Mouse (Mus musculus) limb, embryonic 15.5 days (tissue): ENCODE data around the gene Ywhah. TPM values are rescaled to one million over a fixed set of nuclear protein-coding genes. Genes with fewer than 3 reads are reported as not detected.

ENCODE experiments used
- ATAC-seq: fragments of 200-750 bp; cut with Nextera tagmentation; 2 replicates; pipeline ENCODE4 v1.8.0; 2017; ENCODE audit warnings: low read depth, moderate TSS enrichment; ENCODE audit not compliant: insufficient number of reproducible peaks, low FRiP score, low TSS enrichment
- H3K27ac ChIP-seq: fragments of 300-500 bp; sonication (generic); 2 replicates; pipeline ENCODE4 v1.5.1; 2015; ENCODE audit warnings: moderate library complexity, mild to moderate bottlenecking, inconsistent platforms
- H3K27me3 ChIP-seq: fragments of 300-500 bp; sonication (generic); 2 replicates; pipeline ENCODE4 v1.6.1; 2015; ENCODE audit warnings: inconsistent platforms
- H3K36me3 ChIP-seq: fragments of 300-500 bp; sonication (generic); 2 replicates; pipeline ENCODE4 v1.6.1; 2015; ENCODE audit warnings: inconsistent platforms
- H3K4me1 ChIP-seq: fragments of 300-500 bp; sonication (generic); 2 replicates; pipeline ENCODE4 v1.6.1; 2015; ENCODE audit warnings: inconsistent platforms
- H3K4me2 ChIP-seq: fragments of 300-500 bp; sonication (generic); 2 replicates; pipeline ENCODE4 v1.6.1; 2015; ENCODE audit warnings: mild to moderate bottlenecking, inconsistent platforms
- H3K4me3 ChIP-seq: fragments of 300-500 bp; sonication (generic); 2 replicates; pipeline ENCODE4 v1.5.1; 2015; ENCODE audit warnings: mild to moderate bottlenecking, inconsistent platforms
- H3K9ac ChIP-seq: fragments of 300-500 bp; sonication (generic); 2 replicates; pipeline ENCODE4 v1.6.1; 2015; ENCODE audit warnings: inconsistent platforms
- H3K9me3 ChIP-seq: fragments of 300-500 bp; sonication (generic); 2 replicates; pipeline ENCODE4 v1.6.1; 2016; ENCODE audit warnings: inconsistent platforms
- WGBS: fragments of 180-500 bp; shearing (Covaris S2); methylation state at CpG from one replicate; pipeline ENCODE4 v1.1.7; 2015; 5-methylcytosine and 5-hydroxymethylcytosine counted together
- polyA plus RNA-seq: library from polyadenylated mRNA; unstranded; fragments of >200 nt; fragmentation: Nextera tagmentation; extraction: Ambion mirVana; gene quantifications from 2 replicates; pipeline ENCODE4 v1.2.1, GENCODE M21; 2015

Gene Ywhah
- polyA plus RNA-seq, 1 experiment from 2014 or later = 363 TPM

- H3K36me3 ChIP-seq = no peaks in the 10 kb centered on the region
- no peaks in the 10 kb centered on the region for H3K9me3 ChIP-seq
- no peaks in the 10 kb centered on the region for H3K4me1 ChIP-seq
- H3K27me3 ChIP-seq = no peaks in the 10 kb centered on the region
- no peak overlapping the region for H3K27ac ChIP-seq
- no peak overlapping the region for H3K4me3 ChIP-seq
- no peak overlapping the region for H3K9ac ChIP-seq
- WGBS = 83% methylated on average over 5 of the region's 5 CpGs
- ATAC-seq = no peak
- no peak overlapping the region for H3K4me2 ChIP-seq
Measured at GRCm38 (mm10) chr5:33001111-33001510, 17.5 kb upstream of the Ywhah start.

GRCm38 (mm10) chr5:33002781-33003180 lies 15.8 kb upstream of the Ywhah start:
- no peak overlapping the region for H3K27ac ChIP-seq
- ATAC-seq = no peak
- H3K27me3 ChIP-seq = no peaks in the 10 kb centered on the region
- H3K9ac ChIP-seq = no peak overlapping the region
- WGBS = 82% methylated on average over 5 of the region's 5 CpGs
- no peaks in the 10 kb centered on the region for H3K4me1 ChIP-seq
- no peaks in the 10 kb centered on the region for H3K36me3 ChIP-seq
- no peak overlapping the region for H3K4me3 ChIP-seq
- no peak overlapping the region for H3K4me2 ChIP-seq
- H3K9me3 ChIP-seq = no peaks in the 10 kb centered on the region

- Histone ChIP-seq H3K27me3 (no peaks in the 10 kb centered on the region), H3K4me3 (no peak overlapping the region), H3K4me2 (no peak overlapping the region), H3K27ac (no peak overlapping the region), H3K9ac (no peak overlapping the region), H3K9me3 (no peaks in the 10 kb centered on the region), H3K4me1 (no peaks in the 10 kb centered on the region), H3K36me3 (no peaks in the 10 kb centered on the region)
- WGBS = 68% methylated on average over 6 of the region's 6 CpGs
- ATAC-seq = no peak
Measured at GRCm38 (mm10) chr5:33003500-33003899, 15.1 kb upstream of the Ywhah start.

- H3K4me1 ChIP-seq = no peaks in the 10 kb centered on the region
- H3K4me3 ChIP-seq = no peak overlapping the region
- no peak overlapping the region for H3K4me2 ChIP-seq
- no peak for ATAC-seq
- H3K9me3 ChIP-seq = no peaks in the 10 kb centered on the region
- no peaks in the 10 kb centered on the region for H3K27me3 ChIP-seq
- H3K36me3 ChIP-seq = no peaks in the 10 kb centered on the region
- no peak overlapping the region for H3K27ac ChIP-seq
- H3K9ac ChIP-seq = no peak overlapping the region
- WGBS = 60% methylated on average over 4 of the region's 4 CpGs
Measured at GRCm38 (mm10) chr5:33004110-33004509, 14.5 kb upstream of the Ywhah start.

GRCm38 (mm10) chr5:33005442-33006145 lies 13.0 kb upstream of the Ywhah start:
- Histone ChIP-seq H3K4me2 (no peak overlapping the region), H3K27me3 (no peaks in the 10 kb centered on the region), H3K36me3 (no peaks in the 10 kb centered on the region), H3K4me1 (peaks cover 4% of the 10 kb centered on the region), H3K9ac (no peak overlapping the region), H3K9me3 (no peaks in the 10 kb centered on the region), H3K4me3 (no peak overlapping the region), H3K27ac (no peak overlapping the region)
- no peak for ATAC-seq
- 83% methylated on average over 11 of the region's 11 CpGs for WGBS

GRCm38 (mm10) chr5:33006670-33007069 lies 11.9 kb upstream of the Ywhah start:
- Histone ChIP-seq H3K27me3 (no peaks in the 10 kb centered on the region), H3K4me1 (peaks cover 15% of the 10 kb centered on the region), H3K9me3 (no peaks in the 10 kb centered on the region), H3K9ac (no peak overlapping the region), H3K4me3 (no peak overlapping the region), H3K4me2 (no peak overlapping the region), H3K36me3 (no peaks in the 10 kb centered on the region), H3K27ac (no peak overlapping the region)
- no peak for ATAC-seq
- WGBS = 35% methylated on average over 8 of the region's 8 CpGs

- no peak overlapping the region for H3K27ac ChIP-seq
- no peaks in the 10 kb centered on the region for H3K36me3 ChIP-seq
- WGBS = 72% methylated on average over 4 of the region's 4 CpGs
- H3K9me3 ChIP-seq = no peaks in the 10 kb centered on the region
- H3K4me2 ChIP-seq = no peak overlapping the region
- peaks cover 15% of the 10 kb centered on the region for H3K4me1 ChIP-seq
- no peak overlapping the region for H3K9ac ChIP-seq
- H3K27me3 ChIP-seq = no peaks in the 10 kb centered on the region
- H3K4me3 ChIP-seq = no peak overlapping the region
- ATAC-seq = no peak
Measured at GRCm38 (mm10) chr5:33007371-33007770, 11.2 kb upstream of the Ywhah start.

GRCm38 (mm10) chr5:33009301-33009700 lies 9.3 kb upstream of the Ywhah start:
- WGBS = 54% methylated on average over 2 of the region's 2 CpGs
- H3K9me3 ChIP-seq = no peaks in the 10 kb centered on the region
- H3K27ac ChIP-seq = no peak overlapping the region
- no peak overlapping the region for H3K4me2 ChIP-seq
- no peak overlapping the region for H3K4me3 ChIP-seq
- H3K36me3 ChIP-seq = no peaks in the 10 kb centered on the region
- no peak for ATAC-seq
- no peak overlapping the region for H3K9ac ChIP-seq
- peaks cover 15% of the 10 kb centered on the region for H3K4me1 ChIP-seq
- no peaks in the 10 kb centered on the region for H3K27me3 ChIP-seq

- Histone ChIP-seq H3K27me3 (no peaks in the 10 kb centered on the region), H3K4me2 (no peak overlapping the region), H3K4me1 (peaks cover 15% of the 10 kb centered on the region), H3K9me3 (no peaks in the 10 kb centered on the region), H3K27ac (no peak overlapping the region), H3K4me3 (no peak overlapping the region), H3K9ac (no peak overlapping the region), H3K36me3 (no peaks in the 10 kb centered on the region)
- 69% methylated on average over 14 of the region's 14 CpGs for WGBS
- no peak for ATAC-seq
Measured at GRCm38 (mm10) chr5:33009818-33010812, 8.5 kb upstream of the Ywhah start.

- no peak for ATAC-seq
- Histone ChIP-seq H3K9me3 (no peaks in the 10 kb centered on the region), H3K4me2 (no peak overlapping the region), H3K27ac (0 out of 2 replicates have a peak overlapping the region, but pooled peaks have one; percentile 22), H3K36me3 (no peaks in the 10 kb centered on the region), H3K4me3 (no peak overlapping the region), H3K27me3 (no peaks in the 10 kb centered on the region), H3K9ac (no peak overlapping the region), H3K4me1 (peaks cover 15% of the 10 kb centered on the region)
- 45% methylated on average over 15 of the region's 15 CpGs for WGBS
Measured at GRCm38 (mm10) chr5:33011132-33012106, 7.2 kb upstream of the Ywhah start.

GRCm38 (mm10) chr5:33014096-33014495 lies 4.5 kb upstream of the Ywhah start:
- ATAC-seq = no peak
- no peak overlapping the region for H3K4me2 ChIP-seq
- H3K4me3 ChIP-seq = no peak overlapping the region
- H3K9ac ChIP-seq = no peak overlapping the region
- H3K27me3 ChIP-seq = no peaks in the 10 kb centered on the region
- no peak overlapping the region for H3K27ac ChIP-seq
- WGBS = 66% methylated on average over 1 of the region's 1 CpGs
- H3K36me3 ChIP-seq = no peaks in the 10 kb centered on the region
- peaks cover 21% of the 10 kb centered on the region for H3K4me1 ChIP-seq
- no peaks in the 10 kb centered on the region for H3K9me3 ChIP-seq
